Mouse (Mus musculus) left cerebral cortex, postnatal 14 days (tissue): ENCODE measurements at regions not wholly inside any gene's neighbourhood (a gene's known extent, or its start where the extent isn't known, plus 50 kb on each side); places are given as distances from the start of the nearest gene placed in this dataset.

ENCODE experiments used
- DNase-seq, 2 experiments: peaks; one replicate each; pipeline ENCODE4 v3.0.0; 2021 to 2022; ENCODE audit warnings: low spot score in 2 of 2, mixed read lengths in 1 of 2
- intact Hi-C: fragments of 180-260 bp; cut with DNase I; formaldehyde crosslinking; loops from one replicate; pipeline ENCODE4 v1.15.1; 2025

DNA sequence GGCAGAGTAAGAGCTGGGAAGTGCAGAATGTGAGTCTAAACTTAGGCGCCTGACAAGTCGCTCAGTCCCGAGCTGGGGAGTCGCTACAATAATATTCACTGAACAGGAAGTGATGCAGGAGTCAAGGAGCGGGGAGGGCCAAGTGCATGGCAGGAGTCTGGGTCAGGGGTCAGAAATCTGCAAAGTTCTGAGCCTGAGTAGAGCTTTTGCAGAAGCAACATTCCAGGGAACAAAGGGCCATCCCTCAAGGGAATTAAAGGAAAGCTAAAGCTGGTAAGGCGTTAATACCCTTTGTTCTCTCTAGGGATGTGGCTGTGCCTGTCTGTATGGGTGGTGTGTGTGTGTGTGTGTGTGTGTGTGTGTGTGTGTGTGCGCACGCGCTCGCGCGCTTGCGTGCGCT lies 52.7 kb upstream of the Gm9887 start:
- DNase-seq = no peak
- intact Hi-C loops = no loop called here
